Mouse (Mus musculus) heart, postnatal 4 days (tissue): Measurements from ENCODE around the gene Proser3. TPM values are rescaled to one million over a fixed set of nuclear protein-coding genes. Genes with fewer than 3 reads are reported as not detected.

ENCODE experiments used
- DNase-seq: peaks from one replicate; pipeline ENCODE4 v3.0.0; 2021
- total RNA-seq, 2 experiments: library from RNA; stranded (reverse); gene quantifications; 2 replicates each; pipeline ENCODE4 v1.2.3; 2021

Proser3 gene
- total RNA-seq, 2 experiments from 2014 or later: 5.2 to 7.8 TPM

GRCm38 (mm10) chr7:30572969-30573368, 20.9 kb upstream of the Proser3 start:
- DNase-seq: peak; percentile 81

- DNase-seq: no peak
Observed at GRCm38 (mm10) chr7:30572389-30572788, 20.3 kb upstream of the Proser3 start.

GRCm38 (mm10) chr7:30567555-30567954, 15.5 kb upstream of the Proser3 start:
- no peak for DNase-seq

- no peak for DNase-seq
Observed at GRCm38 (mm10) chr7:30566033-30566432, 13.9 kb upstream of the Proser3 start.

- DNase-seq: no peak
Observed at GRCm38 (mm10) chr7:30564970-30565571, 13.0 kb upstream of the Proser3 start, which contains the start of gene Igflr1. Gene Igflr1 (plus strand): TSS chr7:30565427.

- no peak for DNase-seq
Observed at GRCm38 (mm10) chr7:30563906-30564280, 11.8 kb upstream of the Proser3 start.

GRCm38 (mm10) chr7:30563117-30563905, 11.2 kb upstream of the Proser3 start, which contains the start of the genes U2af1l4, Gm49396 and Psenen:
Gene U2af1l4 (plus strand): TSS chr7:30563301.
Gene Gm49396 (plus strand): TSS chr7:30563344.
Gene Psenen (minus strand): TSS chr7:30563627.
- peak; percentile 97 for DNase-seq

GRCm38 (mm10) chr7:30562526-30563116, 10.5 kb upstream of the Proser3 start:
- DNase-seq: no peak

- no peak for DNase-seq
Observed at GRCm38 (mm10) chr7:30560296-30560695, 8.2 kb upstream of the Proser3 start.

- DNase-seq: peak; percentile 96
Observed at GRCm38 (mm10) chr7:30559443-30559954, 7.4 kb upstream of the Proser3 start, which contains the start of gene Lin37. Gene Lin37 (minus strand): TSS chr7:30559838.

- no peak for DNase-seq
Observed at GRCm38 (mm10) chr7:30558656-30559442, 6.8 kb upstream of the Proser3 start.

- no peak for DNase-seq
Observed at GRCm38 (mm10) chr7:30557901-30558514, 5.9 kb upstream of the Proser3 start.

- peak; percentile 29 for DNase-seq
Observed at GRCm38 (mm10) chr7:30556894-30557536, 4.9 kb upstream of the Proser3 start.

- peak; percentile 7 for DNase-seq
Observed at GRCm38 (mm10) chr7:30553810-30554584, 1.9 kb upstream of the Proser3 start.

GRCm38 (mm10) chr7:30553021-30553589, 1.0 kb upstream of the Proser3 start:
- peak; percentile 87 for DNase-seq

- no peak for DNase-seq
Observed at GRCm38 (mm10) chr7:30551445-30552101, 526 bp downstream of the Proser3 start.

GRCm38 (mm10) chr7:30550603-30551002, 1.5 kb downstream of the Proser3 start:
- DNase-seq: no peak

- no peak for DNase-seq
Observed at GRCm38 (mm10) chr7:30549880-30550279, 2.2 kb downstream of the Proser3 start.

GRCm38 (mm10) chr7:30544327-30544726, 7.8 kb downstream of the Proser3 start:
- DNase-seq: no peak
